Mouse (Mus musculus): ENCODE data around the gene Jam3. TPM values are rescaled to one million over a fixed set of nuclear protein-coding genes. Genes with fewer than 3 reads are reported as not detected.

Jam3 gene
- polyA plus RNA-seq, 1 experiment from 2014 or later: 50.1 TPM

DNA sequence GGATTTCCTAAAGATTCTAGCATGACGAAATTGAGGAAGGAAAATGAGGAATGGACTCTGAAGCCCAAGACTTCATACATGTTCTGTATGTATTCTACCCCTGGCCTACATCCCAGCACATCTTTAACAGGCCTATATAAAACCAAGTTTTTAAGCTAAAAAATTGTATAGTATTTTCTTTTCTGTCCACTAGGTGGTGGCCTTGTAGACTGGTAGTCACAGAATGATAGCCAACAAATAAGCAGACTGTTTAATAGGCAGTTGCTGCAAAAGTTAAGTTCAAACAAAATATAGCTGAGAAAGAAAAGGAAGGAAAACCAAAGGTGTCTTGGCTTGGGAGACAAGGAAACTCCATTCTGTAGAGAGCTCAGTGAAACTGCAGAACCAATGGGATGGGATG lies 80.5 kb downstream of the Jam3 start:
- no peak overlapping the region for H3K4me2 ChIP-seq
- no peak overlapping the region for H3K9ac ChIP-seq (ENCODE audit: low read depth, low read length)
- H3K9me3 ChIP-seq (replicated peaks; ENCODE audit: control insufficient read depth, low read length): no peaks in the 10 kb centered on the region
- H3K27me3 ChIP-seq (ENCODE audit: control insufficient read depth, insufficient read depth, low read length): no peaks in the 10 kb centered on the region
- H3K36me3 ChIP-seq (ENCODE audit: control insufficient read depth, insufficient read depth, low read length): peaks cover 36% of the 10 kb centered on the region
- H3K4me3 ChIP-seq (ENCODE audit: low read depth, low read length): no peak overlapping the region
- H3K4me1 ChIP-seq (ENCODE audit: control insufficient read depth, insufficient read depth, low read length): 0 out of 2 replicates have a peak, but pooled peaks cover 2% of the 10 kb centered on the region
- 68% methylated on average over 1 of the region's 1 CpGs for WGBS (ENCODE audit: insufficient replicate concordance)
- ATAC-seq (replicated peaks; ENCODE audit: insufficient number of reproducible peaks, low FRiP score, low TSS enrichment): no peak
- no peak overlapping the region for H3K27ac ChIP-seq (ENCODE audit: low read depth, low read length)

GRCm38 (mm10) chr9:27070895-27071294 lies 84.3 kb downstream of the Jam3 start:
- ATAC-seq (replicated peaks; ENCODE audit: insufficient number of reproducible peaks, low FRiP score, low TSS enrichment): no peak
- H3K27me3 ChIP-seq (ENCODE audit: control insufficient read depth, insufficient read depth, low read length): no peaks in the 10 kb centered on the region
- 87% methylated on average over 4 of the region's 4 CpGs for WGBS (ENCODE audit: insufficient replicate concordance)
- H3K36me3 ChIP-seq (ENCODE audit: control insufficient read depth, insufficient read depth, low read length): peaks cover 38% of the 10 kb centered on the region
- no peak overlapping the region for H3K9ac ChIP-seq (ENCODE audit: low read depth, low read length)
- H3K4me3 ChIP-seq (ENCODE audit: low read depth, low read length): no peak overlapping the region
- 0 out of 2 replicates have a peak, but pooled peaks cover 2% of the 10 kb centered on the region for H3K4me1 ChIP-seq (ENCODE audit: control insufficient read depth, insufficient read depth, low read length)
- no peak overlapping the region for H3K27ac ChIP-seq (ENCODE audit: low read depth, low read length)
- H3K4me2 ChIP-seq: no peak overlapping the region
- H3K9me3 ChIP-seq (replicated peaks; ENCODE audit: control insufficient read depth, low read length): no peaks in the 10 kb centered on the region

GRCm38 (mm10) chr9:27058341-27058740 lies 96.9 kb downstream of the Jam3 start:
- Histone ChIP-seq H3K9me3 (replicated peaks; ENCODE audit: control insufficient read depth, low read length) (no peaks in the 10 kb centered on the region), H3K4me1 (ENCODE audit: control insufficient read depth, insufficient read depth, low read length) (no peaks in the 10 kb centered on the region), H3K27me3 (ENCODE audit: control insufficient read depth, insufficient read depth, low read length) (no peaks in the 10 kb centered on the region), H3K4me2 (no peak overlapping the region), H3K4me3 (ENCODE audit: low read depth, low read length) (no peak overlapping the region), H3K9ac (ENCODE audit: low read depth, low read length) (no peak overlapping the region), H3K36me3 (ENCODE audit: control insufficient read depth, insufficient read depth, low read length) (peaks cover 39% of the 10 kb centered on the region), H3K27ac (ENCODE audit: low read depth, low read length) (no peak overlapping the region)
- 94% methylated on average over 5 of the region's 5 CpGs for WGBS (ENCODE audit: insufficient replicate concordance)
- ATAC-seq (replicated peaks; ENCODE audit: insufficient number of reproducible peaks, low FRiP score, low TSS enrichment): no peak

GRCm38 (mm10) chr9:27049492-27049891 lies 105.7 kb downstream of the Jam3 start:
- Histone ChIP-seq H3K4me1 (ENCODE audit: control insufficient read depth, insufficient read depth, low read length) (no peaks in the 10 kb centered on the region), H3K27ac (ENCODE audit: low read depth, low read length) (no peak overlapping the region), H3K4me3 (ENCODE audit: low read depth, low read length) (no peak overlapping the region), H3K27me3 (ENCODE audit: control insufficient read depth, insufficient read depth, low read length) (no peaks in the 10 kb centered on the region), H3K9me3 (replicated peaks; ENCODE audit: control insufficient read depth, low read length) (no peaks in the 10 kb centered on the region), H3K4me2 (no peak overlapping the region), H3K9ac (ENCODE audit: low read depth, low read length) (no peak overlapping the region), H3K36me3 (ENCODE audit: control insufficient read depth, insufficient read depth, low read length) (peaks cover 32% of the 10 kb centered on the region)
- WGBS (ENCODE audit: insufficient replicate concordance): 86% methylated on average over 2 of the region's 2 CpGs
- ATAC-seq (replicated peaks; ENCODE audit: insufficient number of reproducible peaks, low FRiP score, low TSS enrichment): no peak

Other genes starting within 250 kb of the Jam3 start
- gene Gm1110, start 232.3 kb downstream of the Jam3 start, polyA plus RNA-seq (2014; fragmentation: Nextera tagmentation; extraction: Ambion mirVana): 0.08 and 0.16 TPM in 2 replicates
- 32.5 and 35.1 TPM in 2 replicates for gene Acad8, start 155.9 kb downstream of the Jam3 start, polyA plus RNA-seq (2014; fragmentation: Nextera tagmentation; extraction: Ambion mirVana)
- 111 TPM in 2 replicates for gene Thyn1, start 155.7 kb downstream of the Jam3 start, polyA plus RNA-seq (2014; fragmentation: Nextera tagmentation; extraction: Ambion mirVana)
- 24.3 and 25.5 TPM in 2 replicates for gene Vps26b, start 125.4 kb downstream of the Jam3 start, polyA plus RNA-seq (2014; fragmentation: Nextera tagmentation; extraction: Ambion mirVana)
- gene Ncapd3, start 125.2 kb downstream of the Jam3 start, polyA plus RNA-seq (2014; fragmentation: Nextera tagmentation; extraction: Ambion mirVana): 23.7 and 27.2 TPM in 2 replicates
- gene Igsf9b, start 143.8 kb upstream of the Jam3 start, polyA plus RNA-seq (2014; fragmentation: Nextera tagmentation; extraction: Ambion mirVana): 1.7 and 2.8 TPM in 2 replicates
- not detected in 2 replicates for gene Spata19, start 241.4 kb upstream of the Jam3 start, polyA plus RNA-seq (2014; fragmentation: Nextera tagmentation; extraction: Ambion mirVana)

Measured in heart, embryonic 11.5 days (tissue).